Mouse (Mus musculus) bone marrow macrophage, adult 2 months (primary cell): ENCODE data around the gene Ccdc93.

Experiments
- CTCF ChIP-seq: IDR thresholded peaks from 2 replicates; pipeline ENCODE4 v1.5.1; 2012; ENCODE audit warnings: low read depth, mild to moderate bottlenecking, low read length, moderate library complexity
- POLR2A ChIP-seq: IDR thresholded peaks from 2 replicates; pipeline ENCODE4 v1.6.1; 2012; ENCODE audit warnings: mild to moderate bottlenecking, low read depth, low read length, borderline replicate concordance

DNA sequence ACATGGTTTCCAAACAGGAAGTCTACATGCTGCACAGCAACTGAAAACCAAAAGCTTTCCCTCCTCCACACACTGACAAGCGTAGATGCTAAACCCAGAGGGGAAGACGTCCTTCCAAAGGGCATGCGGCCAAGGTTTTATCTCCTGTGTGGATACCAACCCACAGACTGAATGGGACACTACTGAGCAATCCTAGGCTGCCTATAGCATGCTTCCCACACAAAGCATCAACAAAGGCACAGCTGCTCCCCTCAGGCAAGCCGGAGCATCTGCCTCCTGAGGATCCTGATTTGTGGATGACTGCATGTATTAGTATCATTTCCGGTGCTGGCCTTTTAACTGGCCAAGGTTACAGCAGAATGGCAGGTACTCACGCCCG, 120.6 kb downstream of the Ccdc93 start:
- no peak for TF ChIP-seq CTCF
- no peak for TF ChIP-seq POLR2A
